Mouse (Mus musculus): ENCODE measurements around the gene Tspan4.

The Tspan4 gene

DNA sequence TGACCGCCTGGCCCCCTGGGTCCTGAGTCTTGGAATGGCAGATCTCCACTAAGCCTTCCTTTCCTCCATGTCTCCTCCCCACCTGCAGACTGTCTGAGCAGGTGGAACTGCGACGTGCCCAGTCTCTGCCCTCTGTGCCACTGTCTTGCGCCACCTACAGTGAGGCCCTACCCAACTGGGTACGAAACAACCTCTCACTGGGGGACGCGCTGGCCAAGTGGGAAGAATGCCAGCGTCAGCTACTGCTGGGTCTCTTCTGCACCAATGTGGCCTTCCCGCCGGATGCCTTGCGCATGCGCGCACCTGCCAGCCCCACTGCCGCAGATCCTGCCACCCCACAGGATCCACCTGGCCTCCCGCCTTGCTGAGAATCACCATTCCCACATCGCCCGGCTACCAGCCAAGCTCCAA, 15.7 kb upstream of the Tspan4 start:
- peak; percentile 2; the same call in 1 of the 2 replicates for ATAC-seq (ENCODE audit: insufficient number of reproducible peaks, low FRiP score, low TSS enrichment)

GRCm38 (mm10) chr7:141460001-141460390, 15.0 kb upstream of the Tspan4 start:
- no peak for ATAC-seq (ENCODE audit: insufficient number of reproducible peaks, low FRiP score, low TSS enrichment)

DNA sequence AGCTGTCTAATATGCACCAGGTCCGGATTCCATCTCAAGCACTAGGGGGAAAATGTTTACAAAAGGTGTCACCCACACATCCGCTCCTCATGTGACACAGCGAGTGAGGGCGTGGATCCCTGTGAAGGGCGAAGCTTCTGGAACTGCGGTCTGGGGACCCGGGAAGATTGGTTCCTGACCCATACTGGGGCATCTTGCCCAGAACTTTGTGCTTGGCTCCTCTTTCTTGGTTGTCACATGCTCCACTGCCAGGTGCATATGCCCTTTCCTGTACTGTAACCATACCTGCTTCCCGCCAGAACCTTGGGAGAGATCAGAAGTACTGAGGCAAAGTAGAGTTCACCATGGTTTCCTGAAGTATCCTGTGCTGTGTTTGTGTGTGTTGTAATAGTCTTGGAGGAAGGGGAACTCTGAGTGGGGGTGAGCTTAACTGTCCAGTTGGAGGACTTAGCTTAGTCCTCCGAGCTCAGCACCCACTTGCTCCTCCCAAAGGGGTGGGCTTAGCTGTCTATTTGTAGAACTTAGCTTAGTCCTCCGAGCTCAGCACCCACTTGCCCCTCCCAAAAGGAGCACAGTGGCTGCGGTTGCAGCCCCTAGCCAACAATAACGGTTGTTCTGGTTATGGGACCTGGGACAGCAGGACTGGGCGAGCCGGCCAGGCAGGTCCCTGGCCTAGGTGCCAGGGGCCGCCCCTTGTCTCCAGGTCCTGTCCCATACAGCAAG, 14.5 kb upstream of the Tspan4 start, which contains the start of gene Cracr2b:
TSS of gene Cracr2b (plus strand) at position 704 of the 723 bp plus-strand sequence.
- no peak for ATAC-seq (ENCODE audit: insufficient number of reproducible peaks, low FRiP score, low TSS enrichment)

DNA sequence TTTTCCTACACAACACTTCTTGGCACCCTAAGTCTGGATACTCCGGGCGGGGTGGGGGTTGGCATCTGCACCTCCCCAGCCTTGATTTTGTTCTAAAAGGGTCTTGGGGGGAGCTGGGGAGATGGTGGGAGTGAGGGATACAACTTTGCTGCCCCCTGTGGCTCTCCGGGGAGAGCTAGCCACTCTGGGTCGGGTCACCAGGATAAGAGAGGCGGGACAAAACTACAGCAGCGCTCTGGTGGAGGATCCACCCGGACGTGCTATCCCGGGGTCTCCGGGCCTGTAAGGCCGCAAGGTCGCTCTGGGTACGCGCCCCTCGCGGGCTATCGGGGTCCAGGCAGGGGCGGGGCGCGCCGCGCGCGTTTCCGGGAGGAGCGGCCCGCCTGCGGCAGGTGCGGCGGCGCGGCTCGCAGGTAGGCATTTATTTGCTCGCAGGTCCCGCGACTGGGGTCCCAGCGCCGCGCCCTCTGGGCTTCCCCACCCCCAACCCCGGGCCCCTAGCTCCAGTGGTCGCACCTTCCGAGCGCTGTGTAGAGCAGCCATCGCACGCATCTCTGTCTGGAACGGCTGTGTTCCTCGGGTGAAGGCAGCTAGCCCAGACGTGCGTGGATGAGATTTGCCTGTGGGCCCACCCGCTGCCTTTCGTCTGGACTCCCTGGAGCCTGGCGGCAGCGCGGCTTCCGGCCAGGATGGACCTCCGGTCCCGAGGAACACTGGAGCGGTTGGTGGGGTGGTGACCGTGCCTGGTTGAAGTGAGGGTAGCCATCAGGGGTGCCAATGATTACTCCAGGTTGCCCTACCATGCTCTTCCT, 13.3 kb upstream of the Tspan4 start:
- ATAC-seq (ENCODE audit: insufficient number of reproducible peaks, low FRiP score, low TSS enrichment) = no peak

GRCm38 (mm10) chr7:141462333-141462821, 12.7 kb upstream of the Tspan4 start:
- no peak for ATAC-seq (ENCODE audit: insufficient number of reproducible peaks, low FRiP score, low TSS enrichment)

DNA sequence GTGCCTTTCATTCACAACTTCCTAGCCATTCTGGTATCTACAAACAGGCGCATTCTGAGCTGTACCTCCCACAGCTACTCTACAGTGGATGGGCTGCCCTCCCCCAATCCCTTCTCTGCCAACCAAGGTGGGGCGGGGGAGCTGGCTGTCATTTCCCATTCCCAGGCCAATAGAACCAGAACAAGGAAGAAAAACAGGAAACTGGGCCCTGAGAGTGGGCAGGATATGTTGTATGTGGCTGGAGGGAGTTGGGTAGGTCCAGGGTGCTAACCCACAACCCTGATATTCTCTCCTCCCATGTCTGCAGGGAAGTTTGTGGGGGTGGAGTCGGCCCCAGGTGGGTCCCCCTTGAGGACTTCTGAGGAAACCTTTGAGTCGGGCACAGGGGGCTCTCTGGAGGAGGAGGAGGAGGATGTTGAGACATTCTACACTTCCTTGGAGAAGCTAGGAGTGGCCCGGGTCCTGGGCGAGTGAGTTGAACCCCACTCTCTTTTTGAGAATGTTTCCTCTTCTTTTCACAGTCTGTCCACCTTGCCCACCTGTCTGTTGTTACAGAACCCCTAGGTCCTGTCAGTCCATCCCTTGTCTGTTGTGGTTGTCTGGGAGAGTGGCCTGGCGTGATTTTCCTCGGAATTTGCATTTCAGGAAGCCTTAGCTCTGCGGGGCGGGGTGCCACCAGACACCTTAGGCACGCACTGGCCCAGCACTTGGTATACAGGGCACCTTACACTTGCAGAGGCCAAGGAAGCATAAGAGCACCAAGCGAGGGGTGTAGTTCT, 11.0 kb upstream of the Tspan4 start:
- no peak for ATAC-seq (ENCODE audit: insufficient number of reproducible peaks, low FRiP score, low TSS enrichment)

GRCm38 (mm10) chr7:141464603-141465201, 10.3 kb upstream of the Tspan4 start:
- ATAC-seq (ENCODE audit: insufficient number of reproducible peaks, low FRiP score, low TSS enrichment) = no peak

- no peak for ATAC-seq (ENCODE audit: insufficient number of reproducible peaks, low FRiP score, low TSS enrichment)
Measured at GRCm38 (mm10) chr7:141465388-141466044, 9.5 kb upstream of the Tspan4 start.

DNA sequence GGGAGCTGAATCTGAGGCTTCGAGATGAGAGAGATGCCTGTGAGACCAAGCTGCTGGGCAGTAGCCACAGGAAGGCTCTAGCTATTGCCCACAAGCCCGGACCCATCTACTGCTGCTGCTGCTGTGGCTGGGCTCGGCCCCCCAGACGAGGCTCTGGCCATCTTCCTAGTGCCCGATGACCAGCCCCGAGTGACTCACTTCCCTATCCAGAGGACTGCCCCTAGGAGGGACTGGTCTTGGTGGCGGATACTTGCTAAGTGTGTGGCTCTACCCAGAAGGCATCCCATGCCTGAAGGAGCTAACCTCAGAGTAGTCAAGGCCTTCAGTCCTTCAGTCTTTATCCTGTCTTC, 9.0 kb upstream of the Tspan4 start:
- ATAC-seq (ENCODE audit: insufficient number of reproducible peaks, low FRiP score, low TSS enrichment) = no peak

GRCm38 (mm10) chr7:141466607-141467148, 8.4 kb upstream of the Tspan4 start:
- ATAC-seq (ENCODE audit: insufficient number of reproducible peaks, low FRiP score, low TSS enrichment) = no peak

DNA sequence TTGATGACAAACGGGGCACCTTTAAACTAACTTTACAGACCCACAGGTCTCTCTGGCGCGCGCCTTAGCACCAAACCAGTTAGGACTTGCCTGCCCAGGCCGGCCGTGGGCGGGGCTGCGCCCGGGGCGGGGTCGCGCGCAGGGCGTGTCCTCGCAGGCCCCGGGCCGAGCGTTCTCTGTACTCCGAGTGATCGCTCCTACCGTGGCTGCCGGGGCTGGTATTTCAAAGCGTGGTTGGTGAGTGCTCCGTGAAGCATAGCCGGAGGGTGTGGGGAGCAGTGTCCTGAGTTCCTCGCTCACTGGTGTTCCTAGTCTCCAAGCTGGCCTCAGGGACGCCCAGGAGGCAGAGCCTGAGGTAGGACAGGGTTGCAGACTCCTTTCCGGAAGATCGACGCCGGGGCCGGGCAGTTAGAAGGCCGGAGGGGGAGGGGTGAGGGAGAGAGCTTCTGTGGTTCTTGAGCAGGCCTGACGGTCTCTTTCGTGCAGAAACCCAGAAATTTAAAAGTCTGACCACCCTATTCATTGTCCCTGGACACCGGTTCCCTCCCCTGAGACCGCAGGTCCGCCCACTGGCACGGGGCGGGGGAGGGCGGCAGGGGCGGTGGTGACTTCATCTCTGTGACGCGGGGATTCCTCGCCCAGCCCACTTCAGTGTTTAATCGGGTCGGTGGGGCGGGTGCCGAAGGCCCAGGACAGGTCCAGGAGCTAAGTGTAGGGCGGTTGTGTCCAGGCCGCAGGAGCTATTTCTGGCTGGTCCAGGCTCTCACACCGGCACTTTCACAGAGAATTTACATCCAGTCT, 7.6 kb upstream of the Tspan4 start, which contains the start of gene Cd151:
TSS of gene Cd151 (plus strand) at position 163 of the 801 bp plus-strand sequence.
- 0 out of 2 replicates have a peak, but pooled peaks have one; percentile 10 for ATAC-seq (ENCODE audit: insufficient number of reproducible peaks, low FRiP score, low TSS enrichment)

- ATAC-seq (ENCODE audit: insufficient number of reproducible peaks, low FRiP score, low TSS enrichment) = no peak
Measured at GRCm38 (mm10) chr7:141468164-141468521, 6.9 kb upstream of the Tspan4 start.

GRCm38 (mm10) chr7:141468522-141469211, 6.4 kb upstream of the Tspan4 start:
- ATAC-seq (ENCODE audit: insufficient number of reproducible peaks, low FRiP score, low TSS enrichment) = peak; percentile 31; the same call in 1 of the 2 replicates

- ATAC-seq (ENCODE audit: insufficient number of reproducible peaks, low FRiP score, low TSS enrichment) = no peak
Measured at GRCm38 (mm10) chr7:141469352-141469751, 5.7 kb upstream of the Tspan4 start.

DNA sequence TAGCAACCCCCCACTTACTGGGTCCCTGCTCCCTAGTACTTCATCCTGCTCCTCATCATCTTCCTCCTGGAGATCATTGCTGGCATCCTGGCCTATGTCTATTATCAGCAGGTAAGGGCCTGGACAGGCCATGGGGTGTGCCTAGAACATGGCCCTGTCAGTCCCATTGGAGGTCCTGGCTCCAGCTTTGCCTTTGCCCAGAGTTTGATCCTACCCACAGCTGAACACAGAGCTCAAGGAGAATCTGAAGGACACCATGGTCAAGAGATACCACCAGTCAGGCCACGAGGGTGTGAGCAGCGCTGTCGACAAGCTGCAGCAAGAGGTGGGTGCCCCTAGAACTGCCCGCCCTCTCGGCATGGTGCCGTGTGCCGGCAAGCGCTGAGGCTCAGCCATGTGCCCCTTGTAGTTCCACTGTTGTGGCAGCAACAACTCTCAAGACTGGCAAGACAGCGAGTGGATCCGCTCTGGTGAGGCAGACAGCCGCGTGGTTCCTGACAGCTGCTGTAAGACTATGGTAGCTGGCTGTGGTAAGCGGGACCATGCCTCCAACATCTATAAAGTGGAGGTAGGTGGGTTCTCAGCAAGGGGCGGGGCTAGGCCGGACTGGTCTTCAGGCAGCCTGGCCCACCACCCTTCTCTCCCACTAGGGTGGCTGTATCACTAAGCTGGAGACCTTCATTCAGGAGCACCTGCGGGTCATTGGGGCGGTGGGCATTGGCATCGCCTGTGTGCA, 5.0 kb upstream of the Tspan4 start:
- no peak for ATAC-seq (ENCODE audit: insufficient number of reproducible peaks, low FRiP score, low TSS enrichment)

GRCm38 (mm10) chr7:141470637-141470944, 4.4 kb upstream of the Tspan4 start:
- ATAC-seq (ENCODE audit: insufficient number of reproducible peaks, low FRiP score, low TSS enrichment) = no peak

DNA sequence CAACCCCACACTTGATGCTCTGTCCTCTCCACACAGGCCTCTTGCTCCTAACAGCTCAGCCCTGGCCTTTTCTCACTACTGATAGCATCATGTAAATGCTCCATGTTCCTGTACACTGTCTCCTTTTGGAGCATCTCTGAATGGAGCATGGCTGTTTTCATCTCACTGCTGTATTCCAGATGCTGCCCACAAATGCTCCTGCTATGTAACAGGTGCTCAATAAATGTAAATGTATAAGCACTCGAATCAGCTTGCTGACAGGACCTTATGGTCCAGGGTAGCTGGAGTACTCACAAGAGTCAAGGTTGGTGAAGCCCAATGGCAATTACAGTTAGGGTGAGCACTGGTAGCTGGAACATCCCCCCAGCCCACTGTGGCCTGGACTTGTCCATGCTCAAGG, 3.8 kb upstream of the Tspan4 start:
- ATAC-seq (ENCODE audit: insufficient number of reproducible peaks, low FRiP score, low TSS enrichment) = no peak

GRCm38 (mm10) chr7:141472226-141472625, 2.8 kb upstream of the Tspan4 start:
- no peak for ATAC-seq (ENCODE audit: insufficient number of reproducible peaks, low FRiP score, low TSS enrichment)
